Mouse (Mus musculus) liver, adult 2 months (tissue): Measurements from ENCODE around the gene Ankrd23.

Experiments used
- CTCF ChIP-seq: fragments of 200-500 bp; IDR thresholded peaks from 2 replicates; pipeline ENCODE4 v1.5.1; 2011; ENCODE audit warnings: low read depth, low read length, control low read depth
- POLR2A ChIP-seq: fragments of 200-500 bp; IDR thresholded peaks from 2 replicates; pipeline ENCODE4 v1.6.1; 2011; ENCODE audit warnings: low read length, control low read depth; ENCODE audit not compliant: insufficient read depth; ENCODE audit errors: extremely low read depth

- no peak for TF ChIP-seq POLR2A
- no peak for TF ChIP-seq CTCF
These were observed 8.7 kb upstream of the Ankrd23 start for GRCm38 (mm10) chr1:36545382-36545781.
